Mouse (Mus musculus) CH12.LX (cell line): ENCODE data around the gene Ccz1.

Experiments
- CHD2 ChIP-seq: IDR thresholded peaks from 2 replicates; pipeline ENCODE4 v1.6.1; 2011; ENCODE audit warnings: low read length, improper control_type of control experiment
- CTCF ChIP-seq, 2 experiments: IDR thresholded peaks in 1 of 2; conservative IDR thresholded peaks in 1 of 2; 2 replicates each; pipeline ENCODE4 v1.5.1; 2011 to 2012; ENCODE audit warnings: low read depth in 2 of 2, low read length in 2 of 2, improper control_type of control experiment in 1 of 2, inconsistent platforms in 1 of 2, mild to moderate bottlenecking in 1 of 2, moderate library complexity in 1 of 2
- EP300 ChIP-seq: IDR thresholded peaks from 2 replicates; pipeline ENCODE4 v1.6.1; 2011; ENCODE audit warnings: low read length, improper control_type of control experiment
- KAT2A ChIP-seq: IDR thresholded peaks from 2 replicates; pipeline ENCODE4 v1.6.1; 2012; ENCODE audit warnings: low read length, improper control_type of control experiment, inconsistent platforms; ENCODE audit not compliant: insufficient replicate concordance
- MAX ChIP-seq: IDR thresholded peaks from 2 replicates; pipeline ENCODE4 v1.6.1; 2011; ENCODE audit warnings: low read length, improper control_type of control experiment
- MEF2A ChIP-seq: IDR thresholded peaks from 2 replicates; pipeline ENCODE4 v1.6.1; 2014; ENCODE audit warnings: low read depth, mild to moderate bottlenecking, inconsistent platforms, low read length, improper control_type of control experiment, borderline replicate concordance
- MXI1 ChIP-seq: IDR thresholded peaks from 2 replicates; pipeline ENCODE4 v1.6.1; 2011; ENCODE audit warnings: mild to moderate bottlenecking, low read depth, low read length, improper control_type of control experiment
- POLR2A ChIP-seq: IDR thresholded peaks from 2 replicates; pipeline ENCODE4 v1.6.1; 2011; ENCODE audit warnings: low read depth, mild to moderate bottlenecking, improper control_type of control experiment, low read length
- POLR2AphosphoS2 ChIP-seq: IDR thresholded peaks from 2 replicates; pipeline ENCODE4 v1.6.1; 2011; ENCODE audit warnings: low read depth, low read length, improper control_type of control experiment
- SIN3A ChIP-seq: IDR thresholded peaks from 2 replicates; pipeline ENCODE4 v1.6.1; 2012; ENCODE audit warnings: low read length, improper control_type of control experiment, inconsistent platforms
- ZNF384 ChIP-seq: IDR thresholded peaks from 2 replicates; pipeline ENCODE4 v1.6.1; 2012; ENCODE audit warnings: low read depth, low read length, improper control_type of control experiment, inconsistent platforms

- TF ChIP-seq ZNF384 (no peak), POLR2AphosphoS2 (no peak), MXI1 (no peak), CTCF (conservative IDR thresholded peaks at IDR 0.05 in 1 of 2, IDR thresholded peaks at IDR 0.05 in 1 of 2; ENCODE audit: low read depth in 2 of 2, low read length in 2 of 2) (no peak), POLR2A (no peak), SIN3A (no peak), MEF2A (no peak), KAT2A (no peak), MAX (no peak), CHD2 (no peak), EP300 (no peak)
Observed at GRCm38 (mm10) chr5:143992661-143993060, 22.0 kb downstream of the Ccz1 start.
